In genomic region chr7:73250593-73250992, GRCm38 (mm10) we compare ENCODE assay signal across 26 mouse cellular contexts.
DNase-seq lines count a peak whose midpoint lies in the region; ATAC-seq lines count a peak whose summit lies in the region.
"Had no signal": no experiment of that assay in that cellular context is flagged by ENCODE, and none has a peak within 500 bp of the region (broad histone marks: within the 10 kb centered on the region; RNA-seq: fewer than 3 reads in every experiment).

No protein-coding gene starts in this region.

- no peak overlapping the region for H3K27ac ChIP-seq in embryonic facial prominence, embryonic 14.5 days (replicated peaks; ENCODE audit: low read depth, low read length)
- H3K27ac ChIP-seq in embryonic facial prominence, embryonic 10.5 days (replicated peaks), result no peak overlapping the region
- no peak overlapping the region for H3K27ac ChIP-seq in forebrain, embryonic 15.5 days (replicated peaks)
- H3K27ac ChIP-seq: heart, embryonic 10.5 days; hindbrain, embryonic 14.5 days; layer of hippocampus, adult 2 months; limb, embryonic 12.5 days; liver, embryonic 12.5 days; midbrain, embryonic 12.5 days had no signal

- peak; percentile 67; the same call in 1 of the 2 replicates for ATAC-seq in embryonic facial prominence, embryonic 14.5 days (ENCODE audit: low read depth)
- ATAC-seq in forebrain, embryonic 15.5 days (replicated peaks), result 0 out of 2 replicates have a peak, but pooled peaks have one; percentile 23
- ATAC-seq: inflammation-experienced regulatory T-cells, adult 6 months; liver, embryonic 12.5 days had no signal

- intact Hi-C loops in left cerebral cortex, postnatal 10 days (cut with DNase I), result no loop called here

- H3K27me3 ChIP-seq in embryonic facial prominence, embryonic 14.5 days (replicated peaks; ENCODE audit: control insufficient read depth, insufficient read depth, low read length), result no peaks in the 10 kb centered on the region
- H3K27me3 ChIP-seq in embryonic facial prominence, embryonic 10.5 days (replicated peaks; ENCODE audit: low read depth, poor library complexity, severe bottlenecking), result no peaks in the 10 kb centered on the region
- no peaks in the 10 kb centered on the region for H3K27me3 ChIP-seq in forebrain, embryonic 15.5 days
- H3K27me3 ChIP-seq: limb, embryonic 12.5 days; liver, embryonic 12.5 days; midbrain, embryonic 12.5 days had no signal

- H3K36me3 ChIP-seq in embryonic facial prominence, embryonic 14.5 days (ENCODE audit: control insufficient read depth, insufficient read depth, low read length), result no peaks in the 10 kb centered on the region
- H3K36me3 ChIP-seq in embryonic facial prominence, embryonic 10.5 days (replicated peaks), result no peaks in the 10 kb centered on the region
- no peaks in the 10 kb centered on the region for H3K36me3 ChIP-seq in forebrain, embryonic 15.5 days
- H3K36me3 ChIP-seq: heart, embryonic 10.5 days; limb, embryonic 12.5 days; liver, embryonic 12.5 days; midbrain, embryonic 12.5 days had no signal

- no peaks in the 10 kb centered on the region for H3K9me3 ChIP-seq in embryonic facial prominence, embryonic 14.5 days (ENCODE audit: control insufficient read depth, low read length)
- H3K9me3 ChIP-seq in embryonic facial prominence, embryonic 10.5 days, result no peaks in the 10 kb centered on the region
- H3K9me3 ChIP-seq in forebrain, embryonic 15.5 days, result no peaks in the 10 kb centered on the region
- H3K9me3 ChIP-seq: heart, embryonic 10.5 days; limb, embryonic 12.5 days; liver, embryonic 12.5 days; midbrain, embryonic 12.5 days had no signal

- no peak overlapping the region for H3K9ac ChIP-seq in embryonic facial prominence, embryonic 14.5 days (ENCODE audit: low read depth, low read length)
- no peak overlapping the region for H3K9ac ChIP-seq in forebrain, embryonic 15.5 days (replicated peaks)
- H3K9ac ChIP-seq: hindbrain, embryonic 14.5 days; limb, embryonic 12.5 days; liver, embryonic 12.5 days; midbrain, embryonic 12.5 days had no signal

- WGBS in embryonic facial prominence, embryonic 14.5 days, result 27% methylated on average over 8 of the region's 8 CpGs
- 35% methylated on average over 8 of the region's 8 CpGs for WGBS in embryonic facial prominence, embryonic 10.5 days
- WGBS in forebrain, embryonic 15.5 days, result 15% methylated on average over 8 of the region's 8 CpGs

- H3K4me2 ChIP-seq in embryonic facial prominence, embryonic 14.5 days (ENCODE audit: low read depth, low read length), result no peak overlapping the region
- no peak overlapping the region for H3K4me2 ChIP-seq in forebrain, embryonic 15.5 days (replicated peaks)
- H3K4me2 ChIP-seq: hindbrain, embryonic 14.5 days; limb, embryonic 12.5 days; liver, embryonic 12.5 days; midbrain, embryonic 12.5 days had no signal

- no peak overlapping the region for H3K4me3 ChIP-seq in embryonic facial prominence, embryonic 14.5 days (ENCODE audit: low read depth, low read length)
- no peak overlapping the region for H3K4me3 ChIP-seq in embryonic facial prominence, embryonic 10.5 days
- no peak overlapping the region for H3K4me3 ChIP-seq in forebrain, embryonic 15.5 days
- H3K4me3 ChIP-seq: heart, embryonic 10.5 days; layer of hippocampus, adult 2 months; limb, embryonic 12.5 days; liver, embryonic 12.5 days; midbrain, embryonic 12.5 days had no signal

- H3K4me1 ChIP-seq in embryonic facial prominence, embryonic 14.5 days (ENCODE audit: control insufficient read depth, insufficient read depth, low read length), result peaks cover 10% of the 10 kb centered on the region; the same call in 1 of the 2 replicates
- peaks cover 5% of the 10 kb centered on the region for H3K4me1 ChIP-seq in embryonic facial prominence, embryonic 10.5 days
- peaks cover 5% of the 10 kb centered on the region; the same call in 1 of the 2 replicates for H3K4me1 ChIP-seq in forebrain, embryonic 15.5 days
- H3K4me1 ChIP-seq: heart, embryonic 10.5 days; liver, embryonic 12.5 days had no signal

- DNase-seq in embryonic facial prominence, embryonic 14.5 days (ENCODE audit: low spot score), result peak; percentile 53
- no peak for DNase-seq in embryonic facial prominence, embryonic 10.5 days (ENCODE audit: low spot score)
- DNase-seq in right cerebral cortex, adult 18-20 months, result peak; percentile 12
- DNase-seq in right cerebral cortex, postnatal 25 days, result no peak
- no peak for DNase-seq in lung, postnatal 10 days
- DNase-seq in left cerebral cortex, postnatal 10 days (ENCODE audit: extremely low spot score in 1 of 2, low spot score in 2 of 2), result no peak
- DNase-seq: adrenal gland, postnatal 25 days; cerebellum, adult 11-12 months; cerebellum, postnatal 14 days; embryo, embryonic 11 days; heart, postnatal 4 days; kidney, adult 18-20 months; kidney, postnatal 25 days; lung, adult 18-20 months; lung, postnatal 14 days; right cerebral cortex, postnatal 14 days; spleen, adult 18-20 months; thymus, postnatal 36 days had no signal

Comparison
In these comparisons a context has a peak if more than half of its experiments do, and no peak if none do; other contexts are left out.
1. DNase-seq: peak in embryonic facial prominence, embryonic 14.5 days (single experiment) and right cerebral cortex, adult 18-20 months (single experiment); none in embryonic facial prominence, embryonic 10.5 days (single experiment), right cerebral cortex, postnatal 25 days (single experiment), lung, postnatal 10 days (single experiment) and left cerebral cortex, postnatal 10 days (0 of 2).